ENCODE assay signal across 14 mouse cellular contexts in genomic region chr4:45736215-45736815, GRCm38 (mm10).
DNase-seq lines count a peak whose midpoint lies in the region; ATAC-seq and TF ChIP-seq lines count a peak whose summit lies in the region.
"Had no signal": no experiment of that assay in that cellular context is flagged by ENCODE, and none has a peak within 500 bp of the region (broad histone marks: within the 10 kb centered on the region; RNA-seq: fewer than 3 reads in every experiment).

No protein-coding gene starts in this region.

- ATAC-seq in lung, embryonic 14.5 days (ENCODE audit: insufficient read depth), result no peak
- peak; percentile 58; the same call in 1 of the 2 replicates for ATAC-seq in forebrain, embryonic 14.5 days
- peak; percentile 54 for ATAC-seq in midbrain, embryonic 16.5 days
- no peak for ATAC-seq in megakaryocyte, adult 5-6 weeks (ENCODE audit: poor library complexity, severe bottlenecking)

- no peak overlapping the region for H3K9ac ChIP-seq in lung, embryonic 14.5 days
- no peak overlapping the region for H3K9ac ChIP-seq in forebrain, embryonic 14.5 days (ENCODE audit: low read length)
- H3K9ac ChIP-seq in midbrain, embryonic 16.5 days (ENCODE audit: low read depth, low read length), result no peak overlapping the region

- 41% methylated on average over 10 of the region's 10 CpGs for WGBS in lung, embryonic 14.5 days
- 23% methylated on average over 10 of the region's 10 CpGs for WGBS in forebrain, embryonic 14.5 days
- 19% methylated on average over 10 of the region's 10 CpGs for WGBS in midbrain, embryonic 16.5 days

- peak; percentile 66 for DNase-seq in lung, embryonic 14.5 days
- no peak for DNase-seq in lung, postnatal 25 days (ENCODE audit: low spot score)
- DNase-seq in brain, embryonic 14.5 days (ENCODE audit: low read depth), result peak; percentile 89
- DNase-seq in forebrain, embryonic 14.5 days (ENCODE audit: low spot score), result peak; percentile 85
- DNase-seq in embryo, embryonic 10.5 days (ENCODE audit: low spot score), result no peak
- DNase-seq: adrenal gland, postnatal 14 days; heart, adult 11 months; heart, postnatal 36 days; kidney, adult 2 months; lung, postnatal 14 days; retina, postnatal 1 day; thymus, postnatal 4 days had no signal

- no peak for TF ChIP-seq POLR2A in brain, embryonic 14.5 days (IDR thresholded peaks at IDR 0.05; ENCODE audit: borderline replicate concordance, extremely low read depth, insufficient read depth, insufficient read length, poor library complexity, severe bottlenecking)

- H3K27ac ChIP-seq in lung, embryonic 14.5 days (ENCODE audit: low read depth), result no peak overlapping the region
- peak overlapping the region; percentile 59 for H3K27ac ChIP-seq in forebrain, embryonic 14.5 days (ENCODE audit: low read depth, low read length)
- H3K27ac ChIP-seq in midbrain, embryonic 16.5 days (ENCODE audit: low read length), result peak overlapping the region; percentile 68

- H3K36me3 ChIP-seq in lung, embryonic 14.5 days (ENCODE audit: insufficient read depth), result no peaks in the 10 kb centered on the region
- no peaks in the 10 kb centered on the region for H3K36me3 ChIP-seq in forebrain, embryonic 14.5 days (ENCODE audit: control insufficient read depth, insufficient read depth, low read length)
- H3K36me3 ChIP-seq in midbrain, embryonic 16.5 days (ENCODE audit: control insufficient read depth, insufficient read depth, low read length), result no peaks in the 10 kb centered on the region

- no peaks in the 10 kb centered on the region for H3K9me3 ChIP-seq in lung, embryonic 14.5 days (ENCODE audit: low read depth, low read length)
- H3K9me3 ChIP-seq in forebrain, embryonic 14.5 days (replicated peaks; ENCODE audit: control insufficient read depth, low read length), result no peaks in the 10 kb centered on the region
- H3K9me3 ChIP-seq in midbrain, embryonic 16.5 days (replicated peaks; ENCODE audit: control insufficient read depth, low read length, poor library complexity, severe bottlenecking), result no peaks in the 10 kb centered on the region

- H3K4me1 ChIP-seq in lung, embryonic 14.5 days (ENCODE audit: insufficient read depth), result peaks cover 7% of the 10 kb centered on the region; the same call in 1 of the 2 replicates
- H3K4me1 ChIP-seq in forebrain, embryonic 14.5 days (ENCODE audit: control insufficient read depth, insufficient read depth, low read length), result peaks cover 21% of the 10 kb centered on the region; the same call in 1 of the 2 replicates
- H3K4me1 ChIP-seq in midbrain, embryonic 16.5 days (ENCODE audit: control insufficient read depth, insufficient read depth, low read length), result peaks cover 18% of the 10 kb centered on the region

- no peak overlapping the region for H3K4me2 ChIP-seq in lung, embryonic 14.5 days
- no peak overlapping the region for H3K4me2 ChIP-seq in forebrain, embryonic 14.5 days (ENCODE audit: low read length)
- H3K4me2 ChIP-seq in midbrain, embryonic 16.5 days (ENCODE audit: low read length), result no peak overlapping the region

- TF ChIP-seq CTCF in lung, embryonic 14.5 days (IDR thresholded peaks at IDR 0.05; ENCODE audit: low read depth), result no peak
- no peak for TF ChIP-seq CTCF in brain, embryonic 14.5 days (IDR thresholded peaks at IDR 0.05; ENCODE audit: borderline replicate concordance, extremely low read depth, insufficient read depth, insufficient read length)

- no peaks in the 10 kb centered on the region for H3K27me3 ChIP-seq in lung, embryonic 14.5 days (ENCODE audit: insufficient read depth, low read length)
- no peaks in the 10 kb centered on the region for H3K27me3 ChIP-seq in forebrain, embryonic 14.5 days (replicated peaks; ENCODE audit: control insufficient read depth, insufficient read depth, low read length)
- no peaks in the 10 kb centered on the region for H3K27me3 ChIP-seq in midbrain, embryonic 16.5 days (ENCODE audit: control insufficient read depth, insufficient read depth, low read depth, low read length)

- no peak overlapping the region for H3K4me3 ChIP-seq in lung, embryonic 14.5 days (ENCODE audit: low read depth, low read length)
- H3K4me3 ChIP-seq in forebrain, embryonic 14.5 days (ENCODE audit: low read depth, low read length), result no peak overlapping the region
- no peak overlapping the region for H3K4me3 ChIP-seq in midbrain, embryonic 16.5 days (ENCODE audit: low read depth, low read length)

Comparison
In these comparisons a context has a peak if more than half of its experiments do, and no peak if none do; other contexts are left out.
1. DNase-seq: peak in lung, embryonic 14.5 days (single experiment), brain, embryonic 14.5 days (single experiment) and forebrain, embryonic 14.5 days (single experiment); none in lung, postnatal 25 days (single experiment) and embryo, embryonic 10.5 days (single experiment).
2. ATAC-seq: peak in forebrain, embryonic 14.5 days (single experiment) and midbrain, embryonic 16.5 days (single experiment); none in lung, embryonic 14.5 days (single experiment) and megakaryocyte, adult 5-6 weeks (single experiment).